Mouse (Mus musculus): Measurements from ENCODE around the gene Pih1d2.
A peak's percentile ranks its signal among the peaks of the same experiment; 100 is the strongest.
"Not testable (repeated sequence)": the region's sequence is repeated elsewhere in the genome, so short reads cannot be mapped to it uniquely, and the experiment has no call there.

Gene Pih1d2

DNA sequence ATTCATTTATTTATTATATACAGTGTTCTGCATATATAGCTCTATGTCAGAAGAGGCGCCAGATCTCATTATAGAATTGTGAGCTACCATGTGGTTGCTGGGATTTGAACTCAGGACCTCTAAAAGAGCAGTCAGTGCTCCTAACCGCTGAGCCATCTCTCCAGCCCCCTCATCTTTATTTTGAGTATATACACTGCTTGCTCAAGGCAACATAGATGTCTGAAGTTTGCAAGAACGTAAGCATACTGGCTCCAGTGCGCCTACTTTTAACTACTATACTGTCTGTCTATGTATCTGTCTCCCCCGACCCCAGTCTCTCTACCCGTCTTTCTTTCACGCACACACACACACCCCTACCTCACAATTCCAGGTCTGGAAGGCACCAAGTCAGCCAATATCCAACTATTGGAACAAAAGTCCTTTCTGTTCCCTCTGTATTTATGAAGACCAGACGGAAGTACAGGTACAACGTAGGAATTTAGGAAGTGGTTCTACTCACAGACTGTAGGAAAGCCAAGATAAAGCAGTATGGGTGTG lies 741 bp downstream of the Pih1d2 start:
- no peak for DNase-seq (ENCODE audit: low spot score)

DNA sequence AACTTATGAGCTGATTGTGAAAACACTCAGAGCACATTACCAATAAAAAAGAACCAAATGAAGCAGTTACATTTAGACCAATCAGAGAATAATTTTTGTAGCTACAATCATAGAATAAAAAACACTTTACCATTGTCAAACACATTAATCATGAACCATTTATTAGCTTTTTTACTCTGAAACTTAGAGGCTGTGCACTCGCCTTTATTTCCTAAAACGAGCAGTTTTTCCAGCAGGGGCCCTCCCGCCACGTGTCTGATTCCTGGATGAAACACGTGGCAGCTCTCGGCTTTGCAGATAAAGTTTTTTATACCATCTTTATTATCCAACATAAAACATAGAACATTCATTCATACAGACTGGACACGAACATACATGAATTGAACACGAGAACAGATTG lies 13.8 kb downstream of the Pih1d2 start:
- DNase-seq (ENCODE audit: low spot score), result not testable (repeated sequence)

DNA sequence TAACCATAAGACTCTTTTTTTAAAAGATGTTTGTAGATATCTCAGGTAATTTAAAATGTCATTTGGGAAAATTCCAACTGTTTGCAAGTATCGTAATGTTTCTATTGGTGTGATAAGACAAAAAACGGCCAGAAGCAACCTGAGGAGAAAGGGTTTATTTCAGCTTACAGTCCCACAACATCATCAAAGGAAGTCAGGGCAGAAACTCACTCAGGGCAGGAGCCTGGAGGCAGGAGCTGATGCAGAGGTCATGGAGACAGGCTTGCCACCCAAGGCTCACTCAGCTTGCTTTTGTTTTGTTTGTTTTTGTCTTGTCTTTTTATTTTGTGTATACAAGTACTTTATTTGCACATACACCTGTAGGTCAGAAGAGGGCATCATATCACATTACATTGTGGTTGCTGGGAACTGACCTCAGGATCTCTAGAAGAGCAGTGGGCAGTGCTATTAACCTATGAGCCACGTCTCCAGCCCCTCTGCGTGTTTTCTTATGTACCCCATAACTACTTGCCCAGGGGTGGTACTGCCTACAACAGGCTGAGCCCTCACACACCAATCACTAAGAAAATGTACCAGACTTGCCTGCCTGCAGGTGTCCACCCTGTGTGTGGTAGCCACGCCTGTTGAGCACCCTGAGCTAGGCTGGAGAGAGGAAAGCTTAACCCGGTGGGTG lies 15.0 kb downstream of the Pih1d2 start:
- no peak for DNase-seq (ENCODE audit: low spot score)

GRCm38 (mm10) chr9:50633059-50633458 lies 15.9 kb downstream of the Pih1d2 start:
- DNase-seq (ENCODE audit: low spot score), result no peak

DNA sequence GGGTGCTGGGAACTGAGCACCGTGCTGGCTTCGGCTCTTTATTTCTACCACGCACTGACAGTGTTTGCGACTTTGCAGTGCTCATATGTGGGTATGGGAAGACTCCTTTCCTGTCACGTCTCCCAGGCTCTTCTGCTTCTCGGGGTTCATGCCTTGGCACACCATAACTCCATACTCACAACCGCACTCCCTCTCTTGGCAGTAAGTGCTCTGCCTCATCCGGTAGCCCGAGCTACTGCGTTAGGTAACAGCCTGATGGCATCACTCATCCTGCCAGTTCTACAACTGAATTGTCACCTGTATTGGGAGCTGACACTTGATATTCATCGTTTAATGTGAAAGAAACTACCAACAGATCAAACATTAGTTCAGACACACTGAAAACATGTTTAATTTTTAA lies 17.1 kb downstream of the Pih1d2 start:
- no peak for DNase-seq (ENCODE audit: low spot score)

- DNase-seq (ENCODE audit: low spot score), result no peak
These were observed 29.8 kb downstream of the Pih1d2 start for GRCm38 (mm10) chr9:50646826-50647370.

GRCm38 (mm10) chr9:50650503-50650902 lies 33.4 kb downstream of the Pih1d2 start:
- no peak for DNase-seq (ENCODE audit: low spot score)

GRCm38 (mm10) chr9:50658391-50658790 lies 41.3 kb downstream of the Pih1d2 start:
- no peak for DNase-seq (ENCODE audit: low spot score)

DNA sequence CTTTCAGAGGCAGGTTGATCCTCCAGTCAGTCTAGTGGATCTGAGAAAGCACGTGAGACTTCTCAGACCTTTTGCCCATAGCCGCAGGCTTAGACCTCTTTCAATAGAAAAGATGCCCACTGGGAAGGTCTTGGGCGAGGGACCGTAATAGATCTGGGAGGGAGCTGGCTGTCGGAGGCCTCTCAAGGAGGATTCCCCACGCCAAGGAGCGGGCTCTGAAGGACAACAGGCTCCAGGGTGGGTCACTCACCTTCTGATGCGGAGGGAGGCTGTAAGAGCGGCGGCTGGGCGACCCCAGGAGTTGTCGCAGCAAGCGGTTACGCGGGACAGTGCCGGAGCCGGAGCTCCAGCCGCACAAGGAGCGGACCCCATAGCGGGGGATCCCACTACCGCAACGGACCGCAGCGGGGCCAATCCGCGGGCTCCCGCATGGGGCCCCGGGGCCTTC lies 41.8 kb downstream of the Pih1d2 start:
- DNase-seq (ENCODE audit: low spot score), result no peak

DNA sequence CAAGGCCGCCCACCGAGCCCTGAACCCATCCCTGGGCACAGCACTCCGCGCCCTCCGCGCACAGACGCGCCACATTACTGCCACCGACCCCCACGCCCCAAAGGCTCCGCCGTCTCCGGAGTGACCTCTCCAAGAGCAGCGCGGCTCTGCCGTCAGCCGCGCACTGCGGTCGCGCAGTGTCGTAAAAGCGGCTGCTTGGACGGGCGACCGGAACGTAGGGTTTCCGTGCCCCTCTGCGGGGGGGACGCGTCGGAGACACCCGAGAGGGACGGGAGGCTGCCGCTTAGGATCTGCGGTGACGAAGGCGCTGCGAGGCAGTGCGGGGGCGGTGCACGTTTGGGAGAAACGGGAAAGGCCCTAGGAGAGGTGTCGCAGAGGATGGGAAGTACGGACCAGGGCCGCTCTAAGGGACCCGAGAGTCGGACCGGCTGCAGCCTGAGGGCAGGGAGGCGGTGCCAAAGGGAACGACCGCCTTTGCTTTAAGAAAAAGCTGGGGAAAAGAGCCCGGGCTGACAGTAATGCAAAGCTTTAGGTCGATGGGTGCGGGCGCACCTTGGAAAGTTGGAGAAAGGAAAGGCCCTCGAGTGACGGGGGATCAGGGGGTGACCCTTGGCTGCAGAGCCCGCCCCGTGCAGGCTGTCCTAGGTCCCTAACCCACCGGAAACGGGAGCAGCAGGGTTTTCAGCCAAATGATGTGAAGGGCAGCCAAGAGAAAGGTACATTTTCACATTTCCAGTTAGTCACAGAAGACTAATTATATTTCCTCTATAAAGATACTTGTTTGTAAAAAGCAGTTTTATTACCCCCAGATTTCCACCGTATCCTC lies 42.5 kb downstream of the Pih1d2 start, which contains the start of gene Dlat:
Gene Dlat (minus strand): TSS at position 389 of the 826 bp plus-strand sequence.
- peak; percentile 83 for DNase-seq (ENCODE audit: low spot score)

GRCm38 (mm10) chr9:50660431-50660830 lies 43.3 kb downstream of the Pih1d2 start:
- DNase-seq (ENCODE audit: low spot score), result no peak

GRCm38 (mm10) chr9:50664826-50665225 lies 47.7 kb downstream of the Pih1d2 start:
- no peak for DNase-seq (ENCODE audit: low spot score)

GRCm38 (mm10) chr9:50666442-50666841 lies 49.3 kb downstream of the Pih1d2 start:
- no peak for DNase-seq (ENCODE audit: low spot score)

DNA sequence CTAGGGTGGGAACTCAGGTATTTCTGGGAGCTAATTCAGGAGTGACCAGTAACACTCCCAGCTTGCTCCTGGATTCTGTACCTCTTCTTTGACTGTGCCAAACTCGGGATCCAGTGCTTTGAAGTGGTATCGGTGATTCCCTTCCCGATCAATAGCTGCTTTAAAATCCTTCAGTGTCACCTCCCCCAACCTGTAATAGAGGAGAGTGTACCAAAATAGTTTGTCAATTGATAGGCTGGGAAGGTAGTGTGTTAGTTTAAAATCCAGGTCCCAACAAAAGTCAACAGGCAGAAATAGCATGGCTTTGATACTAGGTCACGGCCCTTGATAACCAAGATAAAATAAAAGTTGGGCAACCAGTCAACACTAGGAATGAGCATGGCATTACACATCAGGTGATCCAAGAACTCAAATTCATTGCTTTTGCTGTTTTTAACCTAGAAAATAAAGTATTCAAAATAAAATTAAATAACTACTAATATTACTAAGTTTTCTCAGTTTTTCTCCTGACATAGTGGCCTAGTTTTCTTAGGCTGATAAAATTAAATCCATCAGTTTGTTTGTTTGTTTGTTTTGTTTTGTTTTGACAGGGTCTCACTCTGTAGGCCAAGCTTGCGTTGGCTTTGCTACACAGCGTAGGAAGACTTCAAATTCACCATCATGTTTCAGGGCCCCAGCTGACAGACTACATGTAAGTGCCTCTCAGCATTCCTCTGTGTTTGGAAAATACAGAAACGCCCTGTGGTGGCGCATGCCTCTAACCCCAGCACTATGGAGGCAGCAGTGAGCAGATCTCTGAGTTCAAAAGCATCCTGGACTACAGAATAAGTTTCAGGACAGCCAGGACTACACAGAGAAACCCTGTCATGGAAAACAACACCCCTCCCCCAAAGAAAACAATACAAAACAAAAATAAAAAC lies 50.7 kb downstream of the Pih1d2 start:
- no peak for DNase-seq (ENCODE audit: low spot score)

GRCm38 (mm10) chr9:50670690-50671089 lies 53.6 kb downstream of the Pih1d2 start:
- DNase-seq (ENCODE audit: low spot score), result peak; percentile 62

Measured in urinary bladder, postnatal 14 days (tissue).